ENCODE assay signal across 8 mouse cellular contexts in genomic region chr16:52031091-52031689, GRCm38 (mm10). TPM values are rescaled to one million over a fixed set of nuclear protein-coding genes. Genes with fewer than 3 reads are reported as not detected.
DNase-seq lines count a peak whose midpoint lies in the region; ATAC-seq and TF ChIP-seq lines count a peak whose summit lies in the region.

Gene Cblb, plus strand, starts transcription at chr16:52031225.

- H3K9ac ChIP-seq in hindbrain, postnatal 0 days (replicated peaks; ENCODE audit: low read length) = peak within 1 kb of the TSS; percentile 78

- H3K4me1 ChIP-seq in hindbrain, postnatal 0 days (ENCODE audit: insufficient read depth, low read length) = peaks cover 5% of the 10 kb centered on the region; the same call in 1 of the 2 replicates

- H3K27me3 ChIP-seq in hindbrain, postnatal 0 days (ENCODE audit: insufficient read depth, low read length) = no peaks in the 10 kb centered on the region

- TF ChIP-seq CTCF in gastrocnemius, adult 2 months (IDR thresholded peaks at IDR 0.05) = no peak
- peak; percentile 26 for TF ChIP-seq CTCF in hindbrain, postnatal 0 days (IDR thresholded peaks at IDR 0.05; ENCODE audit: low read depth)
- no peak for TF ChIP-seq CTCF in left cerebral cortex, adult 2 months (IDR thresholded peaks at IDR 0.05)

- peak within 1 kb of the TSS; percentile 74 for H3K4me2 ChIP-seq in hindbrain, postnatal 0 days (ENCODE audit: low read depth, low read length)

- ATAC-seq in hindbrain, postnatal 0 days = peak; percentile 99
- peak; percentile 89 for ATAC-seq in megakaryocyte, adult 5-6 weeks (ENCODE audit: poor library complexity, severe bottlenecking)

- no peaks in the 10 kb centered on the region for H3K9me3 ChIP-seq in hindbrain, postnatal 0 days (ENCODE audit: low read length)

- DNase-seq in WW6 (ENCODE audit: low read depth, low spot score) = peak; percentile 86
- peak; percentile 87 to 95 for DNase-seq in cerebellum, postnatal 4 days (ENCODE audit: low spot score in 2 of 2)
- DNase-seq in gastrocnemius, adult 2 months = peak; percentile 100
- peak; percentile 99 for DNase-seq in hindbrain, postnatal 0 days (ENCODE audit: low spot score)
- peak; percentile 95 for DNase-seq in left cerebral cortex, adult 2 months (ENCODE audit: extremely low spot score in 1 of 2, low spot score in 2 of 2)
- peak; percentile 95 for DNase-seq in right cerebral cortex, adult 2 months (ENCODE audit: low spot score in 2 of 2)
- DNase-seq in urinary bladder, postnatal 14 days (ENCODE audit: low spot score) = peak; percentile 99

- peak within 1 kb of the TSS; percentile 98 for H3K27ac ChIP-seq in gastrocnemius, adult 2 months
- peak within 1 kb of the TSS; percentile 92 for H3K27ac ChIP-seq in hindbrain, postnatal 0 days
- peak within 1 kb of the TSS; percentile 91 for H3K27ac ChIP-seq in left cerebral cortex, adult 2 months

- intact Hi-C loops in gastrocnemius, adult 2 months (cut with DNase I) = loop anchor here (5.0 kb wide), 2 partner anchors 46 to 151 kb away; no protein-coding TSS in a partner anchor
- intact Hi-C loops in left cerebral cortex, adult 2 months (cut with DNase I) = loop anchor here (5.0 to 10.0 kb wide), 4 partner anchors 101 to 1189 kb away; no protein-coding TSS in a partner anchor

- under 1% methylated on average over 38 of the region's 38 CpGs for whole genome bisulfite sequencing in hindbrain, postnatal 0 days

- no peaks in the 10 kb centered on the region for H3K36me3 ChIP-seq in hindbrain, postnatal 0 days (ENCODE audit: insufficient read depth, low read length)

- H3K4me3 ChIP-seq in gastrocnemius, adult 2 months = peak within 1 kb of the TSS; percentile 85
- peak within 1 kb of the TSS; percentile 83 for H3K4me3 ChIP-seq in hindbrain, postnatal 0 days (ENCODE audit: low read length)
- H3K4me3 ChIP-seq in left cerebral cortex, adult 2 months = peak within 1 kb of the TSS; percentile 100

RNA-seq across cellular contexts. Expression of gene Cblb, which starts in this region (rescaled TPM):
- total RNA-seq in gastrocnemius, adult 2 months (2021) = 10 to 100 TPM; 15.1 to 16.2 TPM
- total RNA-seq in hindbrain, postnatal 0 days (2014; rRNA removed) = 9.6 and 11.4 TPM in 2 replicates
- 3.6 and 4.3 TPM in 2 replicates for polyA plus RNA-seq in hindbrain, postnatal 0 days (2015; fragmentation: Nextera tagmentation; extraction: Ambion mirVana)
- 10 to 100 TPM; 20.3 to 21.9 TPM for total RNA-seq in left cerebral cortex, adult 2 months (2021)
- total RNA-seq in megakaryocyte, adult 5-6 weeks (2015) = 21.0 and 24.3 TPM in 2 replicates
- total RNA-seq in megakaryocyte, adult 5-6 weeks (2017) = 8.8 and 13.5 TPM in 2 replicates

Comparison
In these comparisons a context has a peak if more than half of its experiments do, and no peak if none do; other contexts are left out.
1. Peak in every context shown above with its lines: DNase-seq, ATAC-seq, H3K4me3 ChIP-seq and H3K27ac ChIP-seq.